Mouse (Mus musculus) liver, adult 2 months (tissue): ENCODE data around the gene Cacna2d1. TPM values are rescaled to one million over a fixed set of nuclear protein-coding genes. Genes with fewer than 3 reads are reported as not detected.

Experiments
- DNase-seq: peaks from one replicate; pipeline ENCODE4 v3.0.0-alpha.2; 2011; ENCODE audit warnings: low read depth, low spot score; ENCODE audit errors: extremely low read depth
- H3K27ac ChIP-seq: fragments of 200-500 bp; replicated peaks from 2 replicates; pipeline ENCODE4 v1.5.1; 2012; ENCODE audit warnings: low read depth, mild to moderate bottlenecking, control low read depth, inconsistent platforms, low read length; ENCODE audit not compliant: insufficient read depth
- H3K27me3 ChIP-seq: fragments of 200-500 bp; 2 replicates; pipeline ENCODE4 v1.6.1; 2012; ENCODE audit warnings: mild to moderate bottlenecking, moderate library complexity, low read length, inconsistent platforms; ENCODE audit not compliant: control insufficient read depth, insufficient read depth
- H3K36me3 ChIP-seq: fragments of 200-500 bp; 2 replicates; pipeline ENCODE4 v1.6.1; 2012; ENCODE audit warnings: low read length, inconsistent platforms; ENCODE audit not compliant: control insufficient read depth, insufficient read depth
- H3K4me1 ChIP-seq: fragments of 200-500 bp; 2 replicates; pipeline ENCODE4 v1.6.1; 2011; ENCODE audit warnings: low read length; ENCODE audit not compliant: control insufficient read depth, insufficient read depth
- H3K4me3 ChIP-seq: fragments of 200-500 bp; 2 replicates; pipeline ENCODE4 v1.5.1; 2011; ENCODE audit warnings: low read depth, mild to moderate bottlenecking, control low read depth, low read length, moderate library complexity; ENCODE audit not compliant: insufficient read depth
- H3K79me2 ChIP-seq: fragments of 200-500 bp; 2 replicates; pipeline ENCODE4 v1.6.1; 2012; ENCODE audit warnings: inconsistent platforms, mild to moderate bottlenecking, low read length, moderate library complexity; ENCODE audit not compliant: control insufficient read depth, insufficient read depth
- H3K9ac ChIP-seq: fragments of 200-500 bp; 2 replicates; pipeline ENCODE4 v1.6.1; 2012; ENCODE audit warnings: low read depth, mild to moderate bottlenecking, control low read depth, inconsistent platforms, low read length
- CTCF ChIP-seq: fragments of 200-500 bp; IDR thresholded peaks from 2 replicates; pipeline ENCODE4 v1.5.1; 2011; ENCODE audit warnings: low read depth, low read length, control low read depth
- POLR2A ChIP-seq: fragments of 200-500 bp; IDR thresholded peaks from 2 replicates; pipeline ENCODE4 v1.6.1; 2011; ENCODE audit warnings: low read length, control low read depth; ENCODE audit not compliant: insufficient read depth; ENCODE audit errors: extremely low read depth
- WGBS: fragments of 180-500 bp; shearing (Covaris S2); methylation state at CpG from one replicate; pipeline ENCODE4 v1.1.7; 2018; 5-methylcytosine and 5-hydroxymethylcytosine counted together
- polyA plus RNA-seq: library from polyadenylated mRNA; depleted of rRNA; stranded (reverse); fragments of >200 nt; gene quantifications from 2 replicates; pipeline ENCODE4 v1.2.3, GENCODE M21; 2012
- total RNA-seq: library from RNA; depleted of rRNA; stranded (reverse); fragments of >200 nt; gene quantifications from 2 replicates; pipeline ENCODE4 v1.2.3, GENCODE M21; 2014

The Cacna2d1 gene
- total and polyA plus RNA-seq, 2 experiments = 0.10 to 1.1 TPM

DNA sequence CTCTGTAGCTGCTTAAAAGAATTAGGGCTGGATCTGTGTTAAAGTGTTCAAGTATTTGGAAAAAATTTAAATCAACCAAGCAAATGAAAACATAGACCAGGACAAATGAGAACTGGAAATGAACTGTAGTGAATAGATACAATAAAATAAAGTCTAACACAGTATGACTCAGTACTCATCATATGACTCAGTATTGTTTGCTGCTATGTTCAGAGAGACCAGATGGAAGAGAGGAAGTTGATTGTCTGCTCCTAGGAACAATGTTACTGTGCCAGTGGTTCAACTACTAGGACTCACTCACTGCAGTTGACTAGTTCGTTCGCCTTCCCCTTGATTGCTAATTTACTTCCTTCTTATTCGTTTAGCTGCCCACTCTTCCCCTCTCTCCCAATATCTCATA, 421.3 kb downstream of the Cacna2d1 start:
- WGBS = 73% methylated on average over 3 of the region's 3 CpGs
- no peak overlapping the region for H3K4me3 ChIP-seq
- no peaks in the 10 kb centered on the region for H3K79me2 ChIP-seq
- H3K27me3 ChIP-seq = no peaks in the 10 kb centered on the region
- DNase-seq = peak; percentile 9
- H3K9ac ChIP-seq = no peak overlapping the region
- no peak for TF ChIP-seq POLR2A
- H3K27ac ChIP-seq = no peak overlapping the region
- H3K36me3 ChIP-seq = no peaks in the 10 kb centered on the region
- no peaks in the 10 kb centered on the region for H3K4me1 ChIP-seq

DNA sequence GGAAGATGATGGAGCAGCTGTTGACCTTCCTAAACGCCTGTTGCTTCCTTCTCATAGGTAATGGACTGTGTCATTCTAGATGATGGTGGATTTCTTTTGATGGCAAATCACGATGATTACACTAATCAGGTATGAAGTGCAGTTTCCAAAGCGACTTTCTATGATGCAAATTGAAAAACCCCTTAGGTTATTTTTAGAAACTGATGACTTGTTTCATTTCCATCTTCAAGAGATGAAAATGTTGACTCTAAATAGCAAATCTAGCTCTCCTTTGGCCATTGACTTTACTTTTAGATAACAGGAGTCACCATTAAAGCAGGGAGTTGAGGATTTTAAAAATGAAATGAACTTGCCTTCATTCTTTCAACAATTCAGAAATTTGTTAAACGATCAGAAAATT, 423.2 kb downstream of the Cacna2d1 start:
- H3K79me2 ChIP-seq = no peaks in the 10 kb centered on the region
- no peak overlapping the region for H3K4me3 ChIP-seq
- no peaks in the 10 kb centered on the region for H3K36me3 ChIP-seq
- TF ChIP-seq CTCF = no peak
- no peak for TF ChIP-seq POLR2A
- no peak overlapping the region for H3K9ac ChIP-seq
- H3K27me3 ChIP-seq = no peaks in the 10 kb centered on the region
- H3K27ac ChIP-seq = no peak overlapping the region
- no peak for DNase-seq
- no peaks in the 10 kb centered on the region for H3K4me1 ChIP-seq
- 76% methylated on average over 4 of the region's 4 CpGs for WGBS

DNA sequence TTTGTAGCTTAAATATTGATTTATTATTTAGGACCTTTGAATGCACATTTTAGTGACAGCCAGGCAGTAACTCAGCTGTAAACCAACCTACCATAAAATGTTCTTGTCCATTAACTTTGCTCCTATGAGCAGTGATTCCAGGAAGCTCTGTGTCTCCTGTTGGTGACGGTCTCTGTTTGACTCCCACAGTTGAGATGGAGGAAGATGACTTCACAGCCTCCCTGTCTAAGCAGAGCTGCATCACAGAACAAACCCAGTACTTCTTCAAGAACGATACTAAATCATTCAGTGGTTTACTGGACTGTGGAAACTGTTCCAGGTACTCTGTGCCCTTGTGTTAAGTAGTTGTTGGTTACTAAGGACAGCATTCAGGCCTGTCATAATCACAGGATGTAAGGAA, 427.6 kb downstream of the Cacna2d1 start:
- WGBS = 62% methylated on average over 2 of the region's 2 CpGs
- DNase-seq = no peak
- no peak for TF ChIP-seq POLR2A
- TF ChIP-seq CTCF = no peak
- Histone ChIP-seq H3K9ac (no peak overlapping the region), H3K36me3 (no peaks in the 10 kb centered on the region), H3K4me1 (no peaks in the 10 kb centered on the region), H3K27ac (no peak overlapping the region), H3K27me3 (no peaks in the 10 kb centered on the region), H3K4me3 (no peak overlapping the region), H3K79me2 (no peaks in the 10 kb centered on the region)

DNA sequence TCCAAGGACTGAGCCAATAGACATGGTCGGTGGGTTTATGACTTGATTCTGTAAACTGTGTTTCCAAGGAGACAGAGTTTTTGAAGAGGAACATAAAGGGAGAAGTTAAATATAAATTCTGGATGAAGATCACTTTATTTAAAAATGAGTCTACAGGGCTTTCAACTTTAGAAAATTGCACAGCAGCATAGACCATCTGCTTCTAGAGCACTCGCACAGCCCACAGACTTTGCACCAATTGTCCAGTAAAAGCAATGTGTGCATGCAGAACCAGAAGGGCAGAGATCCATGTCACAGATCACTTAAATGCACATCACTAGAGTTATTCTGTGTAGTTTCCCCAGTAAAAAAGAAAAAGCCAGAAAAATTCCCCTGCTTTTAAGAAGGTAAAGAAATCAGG, 428.7 kb downstream of the Cacna2d1 start:
- 78% methylated on average over 2 of the region's 2 CpGs for WGBS
- H3K36me3 ChIP-seq = no peaks in the 10 kb centered on the region
- no peaks in the 10 kb centered on the region for H3K4me1 ChIP-seq
- H3K9ac ChIP-seq = no peak overlapping the region
- H3K4me3 ChIP-seq = no peak overlapping the region
- H3K27ac ChIP-seq = no peak overlapping the region
- no peak for DNase-seq
- no peaks in the 10 kb centered on the region for H3K27me3 ChIP-seq
- H3K79me2 ChIP-seq = no peaks in the 10 kb centered on the region
- TF ChIP-seq CTCF (no peak), POLR2A (no peak)

DNA sequence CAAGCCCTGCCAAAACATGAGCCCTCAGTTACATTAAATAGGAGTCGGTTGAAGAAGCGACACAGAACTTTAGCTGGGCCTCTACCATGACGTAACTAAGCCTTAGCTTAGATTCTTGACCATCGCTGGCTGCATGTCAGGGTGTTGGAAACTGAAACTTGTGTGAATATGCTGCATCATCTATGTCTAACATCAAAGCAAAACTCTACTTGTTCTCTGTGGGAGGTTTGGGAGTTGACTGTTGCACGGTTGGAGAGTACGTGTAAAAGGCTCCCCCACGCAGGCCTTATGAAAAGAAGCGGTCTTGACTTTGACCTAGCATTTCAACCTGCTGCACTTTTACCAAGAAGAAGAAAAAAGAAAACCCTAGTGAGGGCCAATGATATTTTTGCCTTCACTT, 436.2 kb downstream of the Cacna2d1 start:
- Histone ChIP-seq H3K27me3 (no peaks in the 10 kb centered on the region), H3K4me1 (no peaks in the 10 kb centered on the region), H3K79me2 (no peaks in the 10 kb centered on the region), H3K36me3 (no peaks in the 10 kb centered on the region), H3K27ac (no peak overlapping the region), H3K9ac (no peak overlapping the region), H3K4me3 (no peak overlapping the region)
- TF ChIP-seq POLR2A (no peak), CTCF (no peak)
- WGBS = 91% methylated on average over 8 of the region's 8 CpGs
- peak; percentile 12 for DNase-seq

DNA sequence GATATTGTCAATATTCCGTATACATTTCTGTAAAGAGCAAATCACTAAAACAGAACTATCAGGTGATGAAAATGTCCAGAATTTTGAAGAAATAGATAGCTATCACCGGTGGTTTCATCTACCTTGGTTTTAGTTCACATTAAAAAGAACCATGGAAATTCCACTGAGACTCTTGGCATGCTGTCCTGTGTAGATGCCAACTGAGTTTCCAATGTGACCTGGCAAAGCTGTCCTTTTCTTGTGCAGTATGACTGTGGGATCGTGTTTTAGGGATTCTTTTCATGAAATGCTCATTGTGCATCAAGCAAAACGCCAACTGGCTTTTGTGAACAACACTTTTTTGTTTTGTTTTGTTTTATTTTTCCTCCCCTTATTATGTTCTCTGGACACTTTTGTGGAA, 439.5 kb downstream of the Cacna2d1 start:
- Histone ChIP-seq H3K27me3 (no peaks in the 10 kb centered on the region), H3K79me2 (no peaks in the 10 kb centered on the region), H3K36me3 (no peaks in the 10 kb centered on the region), H3K27ac (no peak overlapping the region), H3K4me1 (no peaks in the 10 kb centered on the region), H3K9ac (no peak overlapping the region), H3K4me3 (no peak overlapping the region)
- no peak for DNase-seq
- 81% methylated on average over 4 of the region's 4 CpGs for WGBS
- TF ChIP-seq POLR2A (no peak), CTCF (no peak)
